Mouse (Mus musculus): Measurements from ENCODE around the gene Yaf2.

GRCm38 (mm10) chr15:93284326-93284725, 52.4 kb downstream of the Yaf2 start:
- no peak for TF ChIP-seq CTCF (IDR thresholded peaks at IDR 0.05; ENCODE audit: borderline replicate concordance, extremely low read depth, insufficient read depth, insufficient read length)
- TF ChIP-seq POLR2A (IDR thresholded peaks at IDR 0.05; ENCODE audit: borderline replicate concordance, extremely low read depth, insufficient read depth, insufficient read length, poor library complexity, severe bottlenecking) = no peak
